16 mouse cellular contexts compared by ENCODE assay signal in the genomic region with DNA sequence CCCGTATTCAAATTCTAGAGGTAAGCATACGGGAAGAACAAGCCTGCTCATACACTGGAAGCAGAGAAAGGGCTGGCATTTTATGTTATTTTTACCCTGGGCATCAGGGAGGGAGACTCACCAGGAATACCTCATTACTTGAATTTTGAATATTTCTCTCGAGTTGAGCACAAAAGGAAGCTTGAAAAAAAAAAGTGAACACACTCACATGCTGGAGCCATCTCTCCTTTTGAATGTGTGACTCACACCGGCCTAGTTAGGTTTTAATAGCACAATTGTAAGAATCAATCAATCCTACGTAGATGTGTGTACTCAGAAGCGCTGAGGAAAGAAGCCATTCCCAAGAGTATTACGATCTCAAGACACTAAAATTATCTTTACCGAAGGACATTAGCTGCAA.
"Had no signal": no experiment of that assay in that cellular context is flagged by ENCODE, and none has a peak within 500 bp of the region (broad histone marks: within the 10 kb centered on the region; RNA-seq: fewer than 3 reads in every experiment).

No protein-coding gene starts in this region.

- H3K4me1 ChIP-seq: limb, embryonic 12.5 days; liver, embryonic 13.5 days; lung, embryonic 15.5 days had no signal

- H3K27ac ChIP-seq: limb, embryonic 12.5 days; liver, embryonic 13.5 days; lung, embryonic 15.5 days; macrophage; midbrain, embryonic 15.5 days had no signal

- H3K4me2 ChIP-seq: limb, embryonic 12.5 days; liver, embryonic 13.5 days; lung, embryonic 15.5 days; midbrain, embryonic 11.5 days; midbrain, embryonic 15.5 days had no signal

- H3K27me3 ChIP-seq: liver, embryonic 13.5 days; lung, embryonic 15.5 days; midbrain, embryonic 15.5 days had no signal

- DNase-seq: kidney, adult 8-10 months; kidney, postnatal 25 days; liver; liver, embryonic 13.5 days; liver, postnatal 0 days; lung, postnatal 14 days; right cerebral cortex, postnatal 4 days; spleen, adult 18-20 months; thymus, adult 2 months; thymus, postnatal 25 days had no signal

- H3K36me3 ChIP-seq: limb, embryonic 12.5 days; liver, embryonic 13.5 days; lung, embryonic 15.5 days; midbrain, embryonic 15.5 days had no signal

- H3K9me3 ChIP-seq: limb, embryonic 12.5 days; liver, embryonic 13.5 days; lung, embryonic 15.5 days; midbrain, embryonic 15.5 days had no signal

- H3K4me3 ChIP-seq: limb, embryonic 12.5 days; liver, embryonic 13.5 days; lung, embryonic 15.5 days; megakaryocyte, embryonic 14.5 days; midbrain, embryonic 15.5 days had no signal

- ATAC-seq: liver, postnatal 0 days; midbrain, embryonic 15.5 days had no signal

- H3K9ac ChIP-seq: limb, embryonic 12.5 days; liver, embryonic 13.5 days; liver, postnatal 0 days; lung, embryonic 15.5 days; midbrain, embryonic 15.5 days had no signal
